Mouse (Mus musculus): ENCODE measurements around the gene Arid5b. TPM values are rescaled to one million over a fixed set of nuclear protein-coding genes. Genes with fewer than 3 reads are reported as not detected.

Arid5b gene
- polyA plus RNA-seq, 1 experiment from 2014 or later: 19.0 TPM

GRCm38 (mm10) chr10:68147730-68148129 is 130.8 kb downstream of the Arid5b start:
- H3K9me3 ChIP-seq: no peaks in the 10 kb centered on the region
- 41% methylated on average over 6 of the region's 6 CpGs for WGBS
- ATAC-seq (replicated peaks): no peak
- no peak overlapping the region for H3K4me3 ChIP-seq
- H3K9ac ChIP-seq: no peak overlapping the region
- no peaks in the 10 kb centered on the region for H3K27me3 ChIP-seq (replicated peaks)
- no peak overlapping the region for H3K4me2 ChIP-seq
- H3K27ac ChIP-seq: no peak overlapping the region
- H3K4me1 ChIP-seq: peaks cover 6% of the 10 kb centered on the region; the same call in 1 of the 2 replicates
- no peaks in the 10 kb centered on the region for H3K36me3 ChIP-seq (replicated peaks)

GRCm38 (mm10) chr10:68146842-68147241 is 131.7 kb downstream of the Arid5b start:
- H3K27ac ChIP-seq: no peak overlapping the region
- 12% methylated on average over 5 of the region's 5 CpGs for WGBS
- H3K9me3 ChIP-seq: no peaks in the 10 kb centered on the region

DNA sequence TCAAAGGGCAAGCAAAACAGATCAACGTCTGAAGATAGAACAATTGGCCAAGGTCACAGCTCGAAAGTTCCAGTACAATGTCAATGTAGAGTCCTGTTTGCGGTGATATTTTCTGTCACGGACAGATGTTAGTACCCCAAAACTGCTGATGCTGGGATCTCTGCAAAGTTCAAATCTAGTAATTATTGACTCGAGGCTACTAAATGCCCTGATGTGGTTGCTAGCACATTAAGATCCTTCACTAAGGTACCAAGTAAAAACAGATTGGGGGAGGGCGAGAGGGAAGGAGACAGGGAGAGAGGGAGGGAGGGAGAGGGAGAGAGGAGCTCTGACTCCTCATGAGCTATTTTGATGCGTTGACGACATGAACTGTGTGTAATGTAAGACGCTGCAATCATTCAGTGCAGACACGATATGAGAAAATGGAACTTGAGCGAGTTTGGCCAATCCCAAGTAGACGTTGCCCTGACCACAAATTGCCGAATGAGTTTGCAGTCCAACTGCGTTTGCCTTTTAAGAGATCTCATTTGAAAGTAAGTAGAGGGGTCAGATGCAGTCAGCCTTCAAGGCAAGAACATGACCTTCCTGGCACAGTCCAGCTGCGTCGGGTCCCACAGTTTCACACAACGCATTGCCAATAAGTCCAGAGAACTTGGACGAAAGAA is 133.1 kb downstream of the Arid5b start:
- ATAC-seq (replicated peaks): no peak
- Histone ChIP-seq H3K36me3 (replicated peaks) (no peaks in the 10 kb centered on the region), H3K4me3 (no peak overlapping the region), H3K27me3 (replicated peaks) (no peaks in the 10 kb centered on the region), H3K9ac (no peak overlapping the region), H3K4me2 (no peak overlapping the region), H3K9me3 (no peaks in the 10 kb centered on the region), H3K27ac (no peak overlapping the region), H3K4me1 (peaks cover 15% of the 10 kb centered on the region; the same call in 1 of the 2 replicates)
- 89% methylated on average over 18 of the region's 18 CpGs for WGBS

More at GRCm38 (mm10) chr10:68146842-68147241, 131.7 kb downstream of the Arid5b start:
- Histone ChIP-seq H3K4me1 (peaks cover 15% of the 10 kb centered on the region; the same call in 1 of the 2 replicates), H3K4me2 (no peak overlapping the region), H3K27me3 (replicated peaks) (no peaks in the 10 kb centered on the region), H3K36me3 (replicated peaks) (no peaks in the 10 kb centered on the region), H3K4me3 (no peak overlapping the region), H3K9ac (no peak overlapping the region)
- ATAC-seq (replicated peaks): no peak

DNA sequence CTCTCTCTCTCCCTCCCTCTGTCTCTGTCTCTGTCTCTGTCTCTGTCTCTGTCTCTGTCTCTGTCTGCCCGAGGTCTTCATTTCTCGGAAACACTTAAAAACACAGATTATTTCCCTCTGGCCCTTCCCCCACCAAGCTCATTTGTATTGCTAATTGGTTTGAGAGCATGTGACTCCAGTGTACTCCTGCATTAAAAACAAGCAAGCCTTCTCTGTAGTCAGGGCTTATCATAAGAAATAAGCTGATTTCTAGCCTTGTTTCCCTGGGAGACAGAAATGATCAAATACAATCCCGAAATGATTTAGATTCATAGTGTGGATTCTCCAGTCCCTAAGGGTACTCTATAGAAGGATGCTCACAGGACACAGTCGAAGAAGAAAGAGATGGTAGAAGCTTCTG is 136.0 kb downstream of the Arid5b start:
- Histone ChIP-seq H3K9ac (no peak overlapping the region), H3K4me1 (peaks cover 15% of the 10 kb centered on the region; the same call in 1 of the 2 replicates), H3K4me3 (no peak overlapping the region), H3K27me3 (replicated peaks) (no peaks in the 10 kb centered on the region), H3K4me2 (no peak overlapping the region), H3K27ac (peak overlapping the region; percentile 70), H3K9me3 (no peaks in the 10 kb centered on the region), H3K36me3 (replicated peaks) (no peaks in the 10 kb centered on the region)
- ATAC-seq (replicated peaks): 0 out of 2 replicates have a peak, but pooled peaks have one; percentile 48
- 24% methylated on average over 4 of the region's 4 CpGs for WGBS

DNA sequence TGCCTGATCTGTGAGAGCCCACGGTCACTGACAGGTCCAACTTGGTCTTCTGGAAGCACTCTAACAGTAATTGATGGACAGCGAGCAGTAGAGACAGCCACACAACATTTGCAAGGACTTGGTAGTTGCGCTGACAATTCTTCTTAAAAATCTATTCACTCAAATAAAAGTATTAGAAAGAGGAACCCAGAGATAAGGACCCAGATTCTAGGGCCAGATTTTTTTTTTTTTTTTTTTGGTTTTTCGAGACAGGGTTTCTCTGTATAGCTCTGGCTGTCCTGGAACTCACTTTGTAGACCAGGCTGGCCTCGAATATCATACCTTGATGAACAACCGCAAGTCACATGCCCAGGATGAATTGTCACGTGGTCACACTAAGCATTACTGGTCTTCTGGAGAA is 137.0 kb downstream of the Arid5b start:
- H3K36me3 ChIP-seq (replicated peaks): no peaks in the 10 kb centered on the region
- no peak overlapping the region for H3K4me2 ChIP-seq
- 95% methylated on average over 7 of the region's 7 CpGs for WGBS
- ATAC-seq (replicated peaks): no peak
- no peak overlapping the region for H3K27ac ChIP-seq
- peaks cover 21% of the 10 kb centered on the region for H3K4me1 ChIP-seq
- H3K27me3 ChIP-seq (replicated peaks): no peaks in the 10 kb centered on the region
- H3K9ac ChIP-seq: no peak overlapping the region
- no peak overlapping the region for H3K4me3 ChIP-seq
- H3K9me3 ChIP-seq: no peaks in the 10 kb centered on the region

- H3K36me3 ChIP-seq (replicated peaks): no peaks in the 10 kb centered on the region
- WGBS: 63% methylated on average over 2 of the region's 2 CpGs
- H3K4me2 ChIP-seq: no peak overlapping the region
- H3K9me3 ChIP-seq: no peaks in the 10 kb centered on the region
- H3K27me3 ChIP-seq (replicated peaks): no peaks in the 10 kb centered on the region
- no peak for ATAC-seq (replicated peaks)
- no peak overlapping the region for H3K27ac ChIP-seq
- H3K4me3 ChIP-seq: no peak overlapping the region
- H3K9ac ChIP-seq: no peak overlapping the region
- peaks cover 27% of the 10 kb centered on the region for H3K4me1 ChIP-seq
Observed at GRCm38 (mm10) chr10:68140871-68141270, 137.7 kb downstream of the Arid5b start.

- H3K4me1 ChIP-seq: peaks cover 33% of the 10 kb centered on the region
- no peaks in the 10 kb centered on the region for H3K9me3 ChIP-seq
- H3K27me3 ChIP-seq (replicated peaks): no peaks in the 10 kb centered on the region
- 46% methylated on average over 6 of the region's 6 CpGs for WGBS
- no peak overlapping the region for H3K4me2 ChIP-seq
- no peak overlapping the region for H3K4me3 ChIP-seq
- no peaks in the 10 kb centered on the region for H3K36me3 ChIP-seq (replicated peaks)
- no peak overlapping the region for H3K9ac ChIP-seq
- no peak overlapping the region for H3K27ac ChIP-seq
- ATAC-seq (replicated peaks): no peak
Observed at GRCm38 (mm10) chr10:68140306-68140705, 138.2 kb downstream of the Arid5b start.

- WGBS: 88% methylated on average over 5 of the region's 5 CpGs
- H3K4me2 ChIP-seq: no peak overlapping the region
- H3K27me3 ChIP-seq (replicated peaks): no peaks in the 10 kb centered on the region
- no peak overlapping the region for H3K27ac ChIP-seq
- no peak for ATAC-seq (replicated peaks)
- H3K9ac ChIP-seq: no peak overlapping the region
- H3K36me3 ChIP-seq (replicated peaks): no peaks in the 10 kb centered on the region
- H3K4me1 ChIP-seq: peaks cover 38% of the 10 kb centered on the region
- no peaks in the 10 kb centered on the region for H3K9me3 ChIP-seq
- H3K4me3 ChIP-seq: no peak overlapping the region
Observed at GRCm38 (mm10) chr10:68138123-68138522, 140.4 kb downstream of the Arid5b start.

- 26% methylated on average over 11 of the region's 11 CpGs for WGBS
- Histone ChIP-seq H3K4me1 (peaks cover 30% of the 10 kb centered on the region), H3K27ac (peak overlapping the region; percentile 63; the same call in 1 of the 2 replicates), H3K4me3 (no peak overlapping the region), H3K36me3 (replicated peaks) (no peaks in the 10 kb centered on the region), H3K9me3 (no peaks in the 10 kb centered on the region), H3K4me2 (no peak overlapping the region), H3K9ac (no peak overlapping the region), H3K27me3 (replicated peaks) (no peaks in the 10 kb centered on the region)
- no peak for ATAC-seq (replicated peaks)
Observed at GRCm38 (mm10) chr10:68137151-68137833, 141.2 kb downstream of the Arid5b start.

GRCm38 (mm10) chr10:68136480-68137083 is 142.0 kb downstream of the Arid5b start:
- H3K9ac ChIP-seq: peak overlapping the region; percentile 12
- H3K9me3 ChIP-seq: no peaks in the 10 kb centered on the region
- H3K27me3 ChIP-seq (replicated peaks): no peaks in the 10 kb centered on the region
- peaks cover 26% of the 10 kb centered on the region for H3K4me1 ChIP-seq
- H3K4me2 ChIP-seq: peak overlapping the region; percentile 55
- no peaks in the 10 kb centered on the region for H3K36me3 ChIP-seq (replicated peaks)
- peak; percentile 90 for ATAC-seq (replicated peaks)
- H3K27ac ChIP-seq: peak overlapping the region; percentile 63
- 2% methylated on average over 18 of the region's 18 CpGs for WGBS
- H3K4me3 ChIP-seq: peak overlapping the region; percentile 36

DNA sequence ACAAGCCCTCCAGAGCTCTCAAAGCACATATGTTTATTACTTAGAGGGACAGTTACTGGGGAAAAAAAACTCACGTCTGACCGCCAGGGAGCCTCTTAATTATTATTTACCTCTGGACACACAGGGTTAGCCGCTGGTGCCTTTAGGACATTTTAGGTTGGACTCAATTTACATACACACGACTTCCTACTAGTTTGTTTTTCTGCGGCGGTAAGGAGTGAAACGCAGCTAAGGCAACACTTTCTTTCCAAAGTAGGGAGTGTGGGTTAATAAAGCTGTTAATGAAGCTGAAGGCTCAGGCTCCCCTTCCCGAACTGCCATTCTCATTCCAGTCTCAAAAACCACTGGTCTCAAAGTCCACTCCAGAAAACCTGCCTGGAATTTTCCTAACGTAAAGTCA is 142.5 kb downstream of the Arid5b start:
- Histone ChIP-seq H3K9ac (peak overlapping the region; percentile 12), H3K27me3 (replicated peaks) (no peaks in the 10 kb centered on the region), H3K27ac (peak overlapping the region; percentile 63), H3K4me1 (peaks cover 26% of the 10 kb centered on the region), H3K4me2 (peak overlapping the region; percentile 55), H3K9me3 (no peaks in the 10 kb centered on the region), H3K36me3 (replicated peaks) (no peaks in the 10 kb centered on the region), H3K4me3 (peak overlapping the region; percentile 36)
- 4% methylated on average over 9 of the region's 9 CpGs for whole genome bisulfite sequencing
- ATAC-seq (replicated peaks): no peak

- 25% methylated on average over 4 of the region's 4 CpGs for WGBS
- Histone ChIP-seq H3K27me3 (replicated peaks) (no peaks in the 10 kb centered on the region), H3K4me1 (peaks cover 26% of the 10 kb centered on the region), H3K36me3 (replicated peaks) (no peaks in the 10 kb centered on the region), H3K9me3 (no peaks in the 10 kb centered on the region), H3K4me3 (no peak overlapping the region), H3K4me2 (peak overlapping the region; percentile 55), H3K9ac (no peak overlapping the region), H3K27ac (no peak overlapping the region)
- ATAC-seq (replicated peaks): no peak
Observed at GRCm38 (mm10) chr10:68135416-68135815, 143.1 kb downstream of the Arid5b start.

All from midbrain, embryonic 15.5 days (tissue).